Mouse (Mus musculus): ENCODE data around the gene Ryk.

DNA sequence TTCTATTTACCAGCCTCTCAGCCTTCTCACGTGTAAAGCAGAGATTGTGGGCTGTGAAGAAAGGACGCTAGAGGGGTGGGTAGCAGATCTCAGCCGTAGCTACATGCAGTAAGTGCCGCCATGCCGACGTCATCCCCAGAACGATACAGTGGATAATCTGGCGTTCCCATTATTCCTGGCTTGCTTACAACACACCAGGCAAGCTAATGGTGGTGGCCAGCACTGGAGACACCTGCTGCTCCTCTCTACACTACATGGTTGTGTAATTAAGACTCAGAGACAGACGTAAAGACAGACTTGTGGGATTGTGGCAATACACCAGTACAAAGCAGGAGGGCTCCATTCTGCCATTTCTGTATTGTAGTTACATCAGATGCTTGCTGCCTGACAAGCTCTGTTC, 43.2 kb downstream of the Ryk start:
- TF ChIP-seq GATA1 (IDR thresholded peaks at IDR 0.05; ENCODE audit: low read length) (no peak), TAL1 (IDR thresholded peaks at IDR 0.05; ENCODE audit: low read length) (no peak)

Measured in erythroblast, embryonic 14.5 days (primary cell).